Mouse (Mus musculus) lung, postnatal 0 days (tissue): ENCODE data around the gene 4921507P07Rik.
A peak's percentile ranks its signal among the peaks of the same experiment; 100 is the strongest.

Experiments
- CTCF ChIP-seq: IDR thresholded peaks from 2 replicates; pipeline ENCODE4 v1.5.1; 2016; ENCODE audit warnings: antibody characterized with exemption, mild to moderate bottlenecking
- EP300 ChIP-seq: IDR thresholded peaks from 2 replicates; pipeline ENCODE4 v1.6.1; 2016; ENCODE audit warnings: antibody characterized with exemption, mild to moderate bottlenecking, control low read depth

DNA sequence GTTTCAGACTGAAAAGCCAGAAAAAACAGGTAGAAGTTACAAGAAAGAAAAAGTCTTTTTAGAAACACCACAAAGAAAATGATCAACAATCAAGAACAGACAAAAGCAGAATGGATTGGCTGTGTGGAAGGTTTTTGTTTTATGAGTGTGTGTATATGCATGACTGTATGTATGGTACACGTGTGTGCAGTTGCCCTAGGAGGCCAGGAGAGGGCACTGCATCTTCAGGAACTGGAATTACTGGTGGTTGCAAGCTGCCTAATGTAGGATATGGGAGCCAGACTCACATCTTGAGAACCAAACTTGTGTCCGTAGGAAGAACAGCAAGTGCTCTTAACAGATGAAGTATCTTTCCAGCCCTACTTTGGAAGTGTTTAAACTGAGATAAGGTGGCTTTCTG, 2.1 kb downstream of the 4921507P07Rik start:
- TF ChIP-seq CTCF = 0 out of 2 replicates have a peak, but pooled peaks have one; percentile 8
- TF ChIP-seq EP300 = no peak
